Mouse (Mus musculus) midbrain, embryonic 11.5 days (tissue): Measurements from ENCODE around the gene Klkb1. TPM values are rescaled to one million over a fixed set of nuclear protein-coding genes. Genes with fewer than 3 reads are reported as not detected.

Experiments
- ATAC-seq: fragments of 200-750 bp; cut with Nextera tagmentation; 2 replicates; pipeline ENCODE4 v1.8.0; 2017; ENCODE audit warnings: moderate TSS enrichment, moderate library complexity; ENCODE audit not compliant: low FRiP score
- DNase-seq: peaks from one replicate; pipeline ENCODE4 v3.0.0; 2015; ENCODE audit warnings: low spot score; ENCODE audit errors: missing footprints
- H3K27ac ChIP-seq: fragments of 300-500 bp; sonication (generic); 2 replicates; pipeline ENCODE4 v1.5.1; 2014; ENCODE audit warnings: low read depth, low read length
- H3K27me3 ChIP-seq: fragments of 300-500 bp; sonication (generic); 2 replicates; pipeline ENCODE4 v1.6.1; 2014; ENCODE audit warnings: mild to moderate bottlenecking, low read length, moderate library complexity, mixed read lengths; ENCODE audit not compliant: control insufficient read depth, insufficient read depth
- H3K36me3 ChIP-seq: fragments of 300-500 bp; sonication (generic); 2 replicates; pipeline ENCODE4 v1.6.1; 2014; ENCODE audit warnings: mild to moderate bottlenecking, low read length, moderate library complexity, mixed read lengths; ENCODE audit not compliant: control insufficient read depth, insufficient read depth
- H3K4me1 ChIP-seq: fragments of 300-500 bp; sonication (generic); 2 replicates; pipeline ENCODE4 v1.6.1; 2014; ENCODE audit warnings: low read length; ENCODE audit not compliant: control insufficient read depth, insufficient read depth
- H3K4me2 ChIP-seq: fragments of 300-500 bp; sonication (generic); 2 replicates; pipeline ENCODE4 v1.6.1; 2014; ENCODE audit warnings: mild to moderate bottlenecking, moderate library complexity
- H3K4me3 ChIP-seq: fragments of 300-500 bp; sonication (generic); 2 replicates; pipeline ENCODE4 v1.5.1; 2014; ENCODE audit warnings: low read depth, low read length
- H3K9ac ChIP-seq: fragments of 300-500 bp; sonication (generic); 2 replicates; pipeline ENCODE4 v1.6.1; 2014; ENCODE audit warnings: low read length
- H3K9me3 ChIP-seq: fragments of 300-500 bp; sonication (generic); 2 replicates; pipeline ENCODE4 v1.6.1; 2016; ENCODE audit warnings: low read length; ENCODE audit not compliant: control insufficient read depth
- WGBS: fragments of 180-500 bp; shearing (Covaris S2); extraction: QIAGEN DNeasy Blood & Tissue Kit; methylation state at CpG from one replicate; pipeline ENCODE4 v1.1.7; 2014; 5-methylcytosine and 5-hydroxymethylcytosine counted together
- polyA plus RNA-seq: library from polyadenylated mRNA; unstranded; fragments of >200 nt; fragmentation: Nextera tagmentation; extraction: Ambion mirVana; gene quantifications from 2 replicates; pipeline ENCODE4 v1.2.1, GENCODE M21; 2014

Gene Klkb1
- polyA plus RNA-seq, 1 experiment from 2014 or later, result not detected

DNA sequence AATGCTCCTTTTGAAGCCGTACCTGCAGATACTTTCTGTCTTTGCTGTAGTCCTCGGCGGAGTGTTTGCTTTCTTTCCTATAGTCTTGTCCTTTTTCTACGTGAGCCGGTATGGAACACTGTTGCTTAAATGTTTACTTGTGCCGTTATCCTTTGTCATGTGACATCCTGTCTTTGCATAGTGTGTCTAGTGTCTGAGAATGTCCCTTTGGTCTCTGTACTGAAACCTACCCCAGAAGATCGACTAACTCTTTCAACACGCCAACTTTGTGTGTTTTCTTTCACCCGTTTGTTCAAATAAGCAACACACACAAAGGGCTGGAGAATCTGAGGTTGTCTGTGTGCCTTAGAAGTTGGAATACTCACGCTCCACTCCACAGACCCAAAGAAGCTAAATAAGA, 32.7 kb downstream of the Klkb1 start, which contains the start of gene F11:
F11 (minus strand) TSS at position 112 of the 400 bp plus-strand sequence.
- DNase-seq (no peak), ATAC-seq (no peak)
- Histone ChIP-seq H3K4me3 (no peak within 1 kb of the TSS), H3K9ac (no peak within 1 kb of the TSS), H3K4me2 (no peak within 1 kb of the TSS), H3K9me3 (no peaks in the 10 kb centered on the region), H3K4me1 (no peaks in the 10 kb centered on the region), H3K27ac (no peak within 1 kb of the TSS), H3K36me3 (no peaks in the 10 kb centered on the region), H3K27me3 (no peaks in the 10 kb centered on the region)
- WGBS, result 86% methylated on average over 10 of the region's 10 CpGs

DNA sequence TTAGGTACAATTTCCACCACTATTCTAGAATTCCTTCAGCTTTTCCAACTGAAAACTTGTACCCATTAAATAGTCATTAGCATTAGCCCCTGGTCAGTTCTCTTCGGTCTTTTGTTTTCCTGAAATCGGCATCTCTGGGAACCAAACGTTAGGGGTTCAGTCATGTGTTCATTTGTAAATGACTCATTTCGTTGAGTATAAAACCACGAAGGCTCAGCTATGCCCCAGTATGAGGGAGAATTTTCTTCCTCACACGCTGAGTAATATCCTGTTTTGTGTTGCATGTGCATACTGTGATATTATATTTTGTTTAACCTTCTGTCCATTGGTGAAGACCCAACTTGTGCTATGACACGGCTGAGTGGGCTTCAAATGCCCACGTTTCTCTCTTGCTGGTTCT, 36.2 kb downstream of the Klkb1 start:
- Histone ChIP-seq H3K9ac (no peak overlapping the region), H3K4me1 (no peaks in the 10 kb centered on the region), H3K4me3 (no peak overlapping the region), H3K4me2 (no peak overlapping the region), H3K27ac (no peak overlapping the region), H3K9me3 (no peaks in the 10 kb centered on the region), H3K27me3 (no peaks in the 10 kb centered on the region), H3K36me3 (no peaks in the 10 kb centered on the region)
- DNase-seq (no peak), ATAC-seq (no peak)
- 80% methylated on average over 8 of the region's 8 CpGs for WGBS

DNA sequence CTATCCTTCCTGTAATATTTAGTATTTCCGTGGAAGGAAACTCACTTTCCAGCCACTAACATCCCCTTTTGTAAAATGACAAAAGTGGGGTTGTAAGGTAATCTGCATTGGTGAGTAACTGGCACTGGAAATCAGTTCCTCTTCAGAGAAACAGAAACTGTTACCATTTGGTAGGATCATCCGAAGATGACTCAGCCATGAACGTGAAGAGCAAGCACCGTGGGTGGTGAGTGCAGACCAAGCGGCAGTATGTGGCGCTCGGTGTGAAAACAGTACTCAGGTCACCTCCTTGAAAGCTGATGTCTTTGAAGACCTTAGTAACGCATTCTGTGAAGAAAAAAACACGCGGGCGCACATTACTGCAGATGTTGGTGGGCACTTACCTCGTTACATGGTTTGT, 39.6 kb downstream of the Klkb1 start:
- Histone ChIP-seq H3K9me3 (no peaks in the 10 kb centered on the region), H3K4me2 (no peak overlapping the region), H3K4me1 (no peaks in the 10 kb centered on the region), H3K4me3 (no peak overlapping the region), H3K27me3 (no peaks in the 10 kb centered on the region), H3K27ac (no peak overlapping the region), H3K36me3 (no peaks in the 10 kb centered on the region), H3K9ac (no peak overlapping the region)
- WGBS, result 85% methylated on average over 12 of the region's 12 CpGs
- ATAC-seq (no peak), DNase-seq (no peak)

DNA sequence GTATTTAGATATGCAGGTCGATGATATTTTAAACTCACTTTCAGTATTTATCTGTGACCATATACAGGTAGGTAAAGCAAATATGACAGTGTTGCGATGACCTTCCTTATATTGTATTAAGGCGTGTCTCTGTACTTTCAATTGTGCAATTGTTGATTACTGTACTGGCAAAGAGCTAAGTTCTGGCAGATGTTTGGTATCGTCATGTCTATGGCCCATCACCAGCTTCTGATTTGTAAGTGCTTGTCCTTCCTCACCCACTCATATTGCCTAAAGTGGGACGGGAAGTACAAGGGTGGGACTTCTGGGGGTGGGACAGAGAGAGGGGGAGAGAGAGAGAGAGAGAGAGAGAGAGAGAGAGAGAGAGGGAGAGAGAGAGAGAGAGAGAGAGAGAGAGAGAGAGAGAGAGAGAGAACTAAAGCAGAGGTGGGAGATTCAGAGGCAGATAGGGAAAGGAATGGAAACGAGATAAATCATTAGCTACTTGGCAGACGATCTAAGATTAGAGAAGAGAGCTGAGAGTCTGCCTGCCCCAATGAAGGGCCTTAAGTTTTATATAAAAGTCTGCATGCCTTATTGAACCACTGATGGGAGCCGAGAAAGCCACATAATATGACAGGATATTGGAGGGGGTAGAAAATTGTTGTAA, 40.3 kb downstream of the Klkb1 start:
- Histone ChIP-seq H3K9me3 (no peaks in the 10 kb centered on the region), H3K4me2 (no peak overlapping the region), H3K9ac (no peak overlapping the region), H3K4me3 (no peak overlapping the region), H3K36me3 (no peaks in the 10 kb centered on the region), H3K27ac (no peak overlapping the region), H3K27me3 (no peaks in the 10 kb centered on the region), H3K4me1 (no peaks in the 10 kb centered on the region)
- whole genome bisulfite sequencing, result 82% methylated on average over 8 of the region's 8 CpGs
- DNase-seq (no peak), ATAC-seq (no peak)

DNA sequence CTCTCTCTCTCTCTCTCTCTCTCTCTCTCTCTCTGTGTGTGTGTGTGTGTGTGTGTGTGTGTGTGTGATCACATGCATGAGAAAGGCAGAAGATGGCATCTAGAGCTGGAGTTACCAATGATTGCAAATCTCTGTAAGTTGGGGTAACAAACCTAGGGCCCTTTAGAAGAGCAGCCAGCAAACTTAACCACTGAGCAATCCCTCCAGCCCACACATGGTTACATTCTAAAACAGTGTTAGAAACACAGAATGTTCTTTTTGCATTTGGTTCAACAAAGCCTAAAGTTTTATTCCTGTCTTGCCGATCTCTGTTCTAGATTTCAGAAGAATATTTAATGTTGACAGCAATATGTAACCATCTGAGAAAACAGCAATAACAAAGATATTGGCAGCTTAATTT, 41.1 kb downstream of the Klkb1 start:
- WGBS, result 92% methylated on average over 1 of the region's 1 CpGs
- Histone ChIP-seq H3K36me3 (no peaks in the 10 kb centered on the region), H3K4me2 (no peak overlapping the region), H3K27ac (no peak overlapping the region), H3K9ac (no peak overlapping the region), H3K4me3 (no peak overlapping the region), H3K27me3 (no peaks in the 10 kb centered on the region), H3K9me3 (no peaks in the 10 kb centered on the region), H3K4me1 (no peaks in the 10 kb centered on the region)
- ATAC-seq (no peak), DNase-seq (no peak)

DNA sequence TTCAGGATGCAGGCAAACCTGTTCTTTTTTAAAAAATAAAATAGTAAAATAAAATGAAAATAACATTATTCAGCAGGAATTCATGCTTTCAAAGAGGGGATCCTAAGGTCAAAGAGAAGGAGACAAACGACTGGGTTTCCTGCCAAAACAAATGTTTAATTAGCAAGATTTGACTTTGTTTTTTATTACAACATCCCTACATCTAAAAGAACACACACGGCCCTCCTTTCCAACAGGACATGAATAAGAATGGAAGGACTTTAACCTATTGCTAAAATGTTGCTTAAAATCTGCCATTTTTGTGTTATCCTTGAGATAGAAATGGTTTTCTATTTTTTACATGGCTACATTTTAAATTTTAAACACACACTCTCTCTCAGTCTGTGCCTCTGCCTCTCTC, 41.5 kb downstream of the Klkb1 start:
- no peak for ATAC-seq

DNA sequence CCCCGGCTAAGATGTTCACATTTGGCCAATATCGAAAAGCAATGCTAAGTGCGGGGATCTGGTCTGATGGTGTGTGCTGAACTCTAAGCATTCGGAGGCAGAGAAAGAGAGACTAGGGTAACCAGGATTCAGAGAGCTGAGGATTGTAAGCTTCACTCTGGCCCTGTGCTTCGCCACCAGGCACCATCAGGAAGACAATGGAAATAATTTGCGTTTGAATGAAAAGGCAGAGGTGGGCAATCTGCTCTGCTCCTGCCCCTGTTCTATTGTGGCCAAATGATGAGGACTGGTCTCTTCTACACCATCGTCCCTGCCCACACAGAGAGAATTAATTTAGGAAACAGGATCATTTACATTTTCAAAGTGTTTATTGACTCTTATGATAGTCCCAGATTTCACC, 48.4 kb downstream of the Klkb1 start:
- DNase-seq, result peak; percentile 86
- H3K4me1 ChIP-seq, result no peaks in the 10 kb centered on the region
- WGBS, result 27% methylated on average over 7 of the region's 7 CpGs
- H3K9me3 ChIP-seq, result no peaks in the 10 kb centered on the region
- no peak overlapping the region for H3K4me2 ChIP-seq
- H3K27ac ChIP-seq, result no peak overlapping the region
- H3K36me3 ChIP-seq, result no peaks in the 10 kb centered on the region
- no peak overlapping the region for H3K9ac ChIP-seq
- H3K27me3 ChIP-seq, result no peaks in the 10 kb centered on the region
- no peak for ATAC-seq
- no peak overlapping the region for H3K4me3 ChIP-seq

More for the DNA sequence above, 41.5 kb downstream of the Klkb1 start:
- Histone ChIP-seq H3K9ac (no peak overlapping the region), H3K4me2 (no peak overlapping the region), H3K27ac (no peak overlapping the region), H3K9me3 (no peaks in the 10 kb centered on the region), H3K4me1 (no peaks in the 10 kb centered on the region), H3K27me3 (no peaks in the 10 kb centered on the region), H3K4me3 (no peak overlapping the region), H3K36me3 (no peaks in the 10 kb centered on the region)
- WGBS, result 71% methylated on average over 2 of the region's 2 CpGs
- no peak for DNase-seq

DNA sequence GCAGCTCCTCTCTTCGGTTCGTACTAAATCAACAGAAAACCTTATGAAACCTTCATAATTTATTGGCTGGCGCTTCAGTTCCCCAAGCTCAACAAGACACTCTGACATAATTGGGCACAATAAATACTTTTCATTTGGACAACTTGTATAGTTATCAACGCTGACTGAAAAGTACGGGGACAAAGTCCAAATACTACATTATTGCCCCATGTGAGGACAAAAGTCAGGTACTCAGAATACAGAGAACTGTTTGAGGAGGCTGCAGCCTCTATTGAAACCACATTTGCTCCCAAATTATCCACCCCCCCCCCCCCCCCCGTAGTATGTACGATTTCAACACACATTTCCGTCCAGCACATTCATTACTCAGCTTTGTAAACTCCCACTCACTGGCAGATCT, 55.3 kb downstream of the Klkb1 start:
- H3K36me3 ChIP-seq, result no peaks in the 10 kb centered on the region
- DNase-seq (no peak), ATAC-seq (no peak)
- H3K9me3 ChIP-seq, result no peaks in the 10 kb centered on the region
- H3K4me3 ChIP-seq, result no peak overlapping the region
- no peak overlapping the region for H3K9ac ChIP-seq
- WGBS, result 96% methylated on average over 8 of the region's 8 CpGs
- H3K27ac ChIP-seq, result no peak overlapping the region
- H3K4me1 ChIP-seq, result no peaks in the 10 kb centered on the region
- H3K27me3 ChIP-seq, result no peaks in the 10 kb centered on the region
- no peak overlapping the region for H3K4me2 ChIP-seq

DNA sequence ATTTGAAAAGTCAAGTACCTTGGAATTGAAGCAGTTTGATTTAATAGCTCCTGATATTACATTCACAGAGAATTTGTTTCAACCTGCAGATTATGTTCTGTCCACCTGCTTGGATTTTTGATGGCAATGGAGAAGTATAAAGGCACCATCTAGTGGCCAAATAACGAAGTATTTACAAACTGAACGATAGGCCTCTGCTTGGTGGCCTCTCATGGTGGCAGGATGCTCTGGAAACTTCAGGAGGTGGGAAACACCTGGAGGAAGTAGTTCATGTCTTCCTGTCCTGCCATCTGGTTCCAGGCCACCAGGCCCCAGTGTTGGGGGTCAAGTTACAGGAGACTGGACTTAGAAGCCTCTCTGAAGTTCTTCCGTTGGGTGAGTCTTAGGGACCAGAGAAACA, 56.4 kb downstream of the Klkb1 start:
- WGBS, result 26% methylated on average over 3 of the region's 3 CpGs
- H3K9ac ChIP-seq, result no peak overlapping the region
- ATAC-seq (0 out of 2 replicates have a peak, but pooled peaks have one; percentile 17), DNase-seq (no peak)
- no peaks in the 10 kb centered on the region for H3K9me3 ChIP-seq
- H3K4me2 ChIP-seq, result no peak overlapping the region
- no peaks in the 10 kb centered on the region for H3K4me1 ChIP-seq
- no peaks in the 10 kb centered on the region for H3K36me3 ChIP-seq
- no peak overlapping the region for H3K4me3 ChIP-seq
- H3K27me3 ChIP-seq, result no peaks in the 10 kb centered on the region
- no peak overlapping the region for H3K27ac ChIP-seq
